Comparison of ENCODE assay signal across 8 mouse cellular contexts in the genomic region with DNA sequence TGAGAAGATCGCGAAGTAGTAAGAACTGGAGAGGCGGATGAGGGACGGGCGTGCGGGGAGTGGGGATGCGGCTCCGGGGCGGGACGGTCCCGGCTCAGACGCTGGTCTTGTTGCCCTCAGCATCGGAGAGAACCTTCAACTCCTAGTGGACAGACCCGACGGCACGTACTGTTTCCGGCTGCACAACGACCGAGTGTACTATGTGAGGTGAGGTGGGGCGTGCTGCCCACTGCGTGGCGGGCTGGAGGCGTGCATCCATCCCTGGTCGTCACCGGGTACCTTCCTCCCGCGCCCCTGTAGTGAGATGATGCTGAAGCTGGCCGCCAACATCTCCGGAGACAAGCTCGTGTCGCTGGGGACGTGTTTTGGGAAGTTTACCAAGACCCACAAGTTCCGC. TPM values are rescaled to one million over a fixed set of nuclear protein-coding genes. Genes with fewer than 3 reads are reported as not detected.
A peak's percentile ranks its signal among the peaks of the same experiment; 100 is the strongest.
DNase-seq lines count a peak whose midpoint lies in the region; ATAC-seq lines count a peak whose summit lies in the region.

No protein-coding gene starts in this region.

- peak overlapping the region; percentile 87 for H3K4me3 ChIP-seq in embryonic facial prominence, embryonic 10.5 days
- peak overlapping the region; percentile 96 for H3K4me3 ChIP-seq in hindbrain, embryonic 12.5 days
- peak overlapping the region; percentile 99 for H3K4me3 ChIP-seq in midbrain, embryonic 14.5 days (replicated peaks; ENCODE audit: low read depth, low read length)

- DNase-seq in left cerebral cortex, postnatal 4 days: peak; percentile 27
- no peak for DNase-seq in left cerebral cortex, postnatal 36 days (ENCODE audit: low spot score in 2 of 2)
- DNase-seq in embryonic facial prominence, embryonic 10.5 days (ENCODE audit: low spot score): no peak
- no peak for DNase-seq in midbrain, embryonic 14.5 days
- DNase-seq in MN1 (ENCODE audit: low spot score): no peak
- no peak for DNase-seq in gastrocnemius, adult 8-10 months (ENCODE audit: low spot score in 2 of 2)
- no peak for DNase-seq in left cerebral cortex, postnatal 25 days (ENCODE audit: low spot score in 2 of 2)

- peaks cover 25% of the 10 kb centered on the region for H3K4me1 ChIP-seq in embryonic facial prominence, embryonic 10.5 days
- H3K4me1 ChIP-seq in hindbrain, embryonic 12.5 days: peaks cover 22% of the 10 kb centered on the region
- 0 out of 2 replicates have a peak, but pooled peaks cover 4% of the 10 kb centered on the region for H3K4me1 ChIP-seq in midbrain, embryonic 14.5 days (ENCODE audit: control insufficient read depth, insufficient read depth, low read length)

- peaks cover 64% of the 10 kb centered on the region for H3K36me3 ChIP-seq in embryonic facial prominence, embryonic 10.5 days (replicated peaks)
- peaks cover 49% of the 10 kb centered on the region for H3K36me3 ChIP-seq in hindbrain, embryonic 12.5 days
- peaks cover 40% of the 10 kb centered on the region for H3K36me3 ChIP-seq in midbrain, embryonic 14.5 days (ENCODE audit: control insufficient read depth, insufficient read depth, low read length)

- intact Hi-C loops in left cerebral cortex, postnatal 4 days (cut with DNase I): no loop called here
- intact Hi-C loops in left cerebral cortex, postnatal 36 days (cut with DNase I): loop anchor here (2.0 kb wide), 1 partner anchor 38 kb away; no protein-coding TSS in a partner anchor
- intact Hi-C loops in left cerebral cortex, postnatal 25 days (cut with DNase I): loop anchor here (1.0 kb wide), 1 partner anchor 9 kb away; the partner anchor contains the start of gene Pdf

- peak overlapping the region; percentile 97 for H3K4me2 ChIP-seq in hindbrain, embryonic 12.5 days (replicated peaks)
- H3K4me2 ChIP-seq in midbrain, embryonic 14.5 days (ENCODE audit: low read length): peak overlapping the region; percentile 95

- no peaks in the 10 kb centered on the region for H3K27me3 ChIP-seq in embryonic facial prominence, embryonic 10.5 days (replicated peaks; ENCODE audit: low read depth, poor library complexity, severe bottlenecking)
- no peaks in the 10 kb centered on the region for H3K27me3 ChIP-seq in hindbrain, embryonic 12.5 days
- H3K27me3 ChIP-seq in midbrain, embryonic 14.5 days (ENCODE audit: control insufficient read depth, insufficient read depth, low read length): no peaks in the 10 kb centered on the region

- no peaks in the 10 kb centered on the region for H3K9me3 ChIP-seq in embryonic facial prominence, embryonic 10.5 days
- no peaks in the 10 kb centered on the region for H3K9me3 ChIP-seq in hindbrain, embryonic 12.5 days (replicated peaks)
- no peaks in the 10 kb centered on the region for H3K9me3 ChIP-seq in midbrain, embryonic 14.5 days (ENCODE audit: control insufficient read depth, low read length)

- ATAC-seq in hindbrain, embryonic 12.5 days (ENCODE audit: low FRiP score): peak; percentile 80
- ATAC-seq in midbrain, embryonic 14.5 days (ENCODE audit: low FRiP score, low TSS enrichment): peak; percentile 66; the same call in 1 of the 2 replicates

- WGBS in embryonic facial prominence, embryonic 10.5 days: under 1% methylated on average over 33 of the region's 33 CpGs
- WGBS in hindbrain, embryonic 12.5 days: under 1% methylated on average over 33 of the region's 33 CpGs
- under 1% methylated on average over 33 of the region's 33 CpGs for WGBS in midbrain, embryonic 14.5 days

- H3K27ac ChIP-seq in embryonic facial prominence, embryonic 10.5 days (replicated peaks): peak overlapping the region; percentile 88
- H3K27ac ChIP-seq in hindbrain, embryonic 12.5 days: no peak overlapping the region; the same call in 1 of the 2 replicates
- peak overlapping the region; percentile 37; the same call in 1 of the 2 replicates for H3K27ac ChIP-seq in midbrain, embryonic 14.5 days (replicated peaks; ENCODE audit: low read depth, low read length)

- H3K9ac ChIP-seq in hindbrain, embryonic 12.5 days: peak overlapping the region; percentile 87
- H3K9ac ChIP-seq in midbrain, embryonic 14.5 days (replicated peaks; ENCODE audit: low read length): peak overlapping the region; percentile 68

RNA-seq across cellular contexts. Expression of gene Nip7, which starts 0.3 kb away (rescaled TPM):
- total RNA-seq in left cerebral cortex, postnatal 4 days (2021): 10 to 100 TPM; 52.1 to 64.6 TPM
- 10 to 100 TPM; 42.2 to 43.8 TPM for total RNA-seq in left cerebral cortex, postnatal 36 days (2021)
- polyA plus RNA-seq in embryonic facial prominence, embryonic 10.5 days (2016; fragmentation: Nextera tagmentation; extraction: Ambion mirVana): 122 and 123 TPM in 2 replicates
- polyA plus RNA-seq in hindbrain, embryonic 12.5 days (2016; fragmentation: Nextera tagmentation; extraction: Ambion mirVana): 71.8 and 74.4 TPM in 2 replicates
- polyA plus RNA-seq in midbrain, embryonic 14.5 days (2014; fragmentation: Nextera tagmentation; extraction: Ambion mirVana): 73.3 and 78.7 TPM in 2 replicates
- total RNA-seq in gastrocnemius, adult 8-10 months (2022): 10 to 100 TPM; 15.2 to 22.6 (median 19.1) TPM
- 10 to 100 TPM; 43.0 to 46.6 TPM for total RNA-seq in left cerebral cortex, postnatal 25 days (2021)

RNA-seq across cellular contexts. Expression of gene Cog8, which starts 0.5 kb away (rescaled TPM):
- 10 to 100 TPM; 21.3 to 22.8 TPM for total RNA-seq in left cerebral cortex, postnatal 4 days (2021)
- 10 to 100 TPM; 27.2 to 27.8 TPM for total RNA-seq in left cerebral cortex, postnatal 36 days (2021)
- 40.5 and 41.3 TPM in 2 replicates for polyA plus RNA-seq in embryonic facial prominence, embryonic 10.5 days (2016; fragmentation: Nextera tagmentation; extraction: Ambion mirVana)
- polyA plus RNA-seq in hindbrain, embryonic 12.5 days (2016; fragmentation: Nextera tagmentation; extraction: Ambion mirVana): 43.6 and 47.5 TPM in 2 replicates
- 36.1 and 41.4 TPM in 2 replicates for polyA plus RNA-seq in midbrain, embryonic 14.5 days (2014; fragmentation: Nextera tagmentation; extraction: Ambion mirVana)
- 10 to 100 TPM; 15.8 to 21.7 (median 19.5) TPM for total RNA-seq in gastrocnemius, adult 8-10 months (2022)
- 10 to 100 TPM; 25.8 to 27.2 TPM for total RNA-seq in left cerebral cortex, postnatal 25 days (2021)

RNA-seq across cellular contexts. Expression of gene Tmed6, which starts 8.5 kb away (rescaled TPM):
- not detected for total RNA-seq in left cerebral cortex, postnatal 4 days (2021)
- not detected for total RNA-seq in left cerebral cortex, postnatal 36 days (2021)
- not detected in 2 replicates for polyA plus RNA-seq in embryonic facial prominence, embryonic 10.5 days (2016; fragmentation: Nextera tagmentation; extraction: Ambion mirVana)
- polyA plus RNA-seq in hindbrain, embryonic 12.5 days (2016; fragmentation: Nextera tagmentation; extraction: Ambion mirVana): not detected in 2 replicates
- not detected in 2 replicates for polyA plus RNA-seq in midbrain, embryonic 14.5 days (2014; fragmentation: Nextera tagmentation; extraction: Ambion mirVana)
- total RNA-seq in gastrocnemius, adult 8-10 months (2022): not detected
- not detected for total RNA-seq in left cerebral cortex, postnatal 25 days (2021)

RNA-seq across cellular contexts. Expression of gene Pdf, which starts 8.6 kb away (rescaled TPM):
- total RNA-seq in left cerebral cortex, postnatal 4 days (2021): 10 to 100 TPM; 22.5 to 23.2 TPM
- 10 to 100 TPM; 26.6 to 29.3 TPM for total RNA-seq in left cerebral cortex, postnatal 36 days (2021)
- polyA plus RNA-seq in embryonic facial prominence, embryonic 10.5 days (2016; fragmentation: Nextera tagmentation; extraction: Ambion mirVana): 53.4 and 54.1 TPM in 2 replicates
- 41.1 and 45.8 TPM in 2 replicates for polyA plus RNA-seq in hindbrain, embryonic 12.5 days (2016; fragmentation: Nextera tagmentation; extraction: Ambion mirVana)
- 29.1 and 33.0 TPM in 2 replicates for polyA plus RNA-seq in midbrain, embryonic 14.5 days (2014; fragmentation: Nextera tagmentation; extraction: Ambion mirVana)
- total RNA-seq in gastrocnemius, adult 8-10 months (2022): 10 to 100 TPM; 40.9 to 60.7 (median 54.2) TPM
- total RNA-seq in left cerebral cortex, postnatal 25 days (2021): 10 to 100 TPM; 25.1 to 26.8 TPM

RNA-seq across cellular contexts. Expression of gene Vps4a, which starts 25.9 kb away (rescaled TPM):
- 100 to 1,000 TPM; 137 to 143 TPM for total RNA-seq in left cerebral cortex, postnatal 4 days (2021)
- total RNA-seq in left cerebral cortex, postnatal 36 days (2021): 100 to 1,000 TPM; 114 to 119 TPM
- 65.7 and 66.0 TPM in 2 replicates for polyA plus RNA-seq in embryonic facial prominence, embryonic 10.5 days (2016; fragmentation: Nextera tagmentation; extraction: Ambion mirVana)
- 103 and 107 TPM in 2 replicates for polyA plus RNA-seq in hindbrain, embryonic 12.5 days (2016; fragmentation: Nextera tagmentation; extraction: Ambion mirVana)
- 152 and 153 TPM in 2 replicates for polyA plus RNA-seq in midbrain, embryonic 14.5 days (2014; fragmentation: Nextera tagmentation; extraction: Ambion mirVana)
- 10 to 100 TPM; 64.8 to 79.2 (median 72.5) TPM for total RNA-seq in gastrocnemius, adult 8-10 months (2022)
- total RNA-seq in left cerebral cortex, postnatal 25 days (2021): 100 to 1,000 TPM; 115 to 125 TPM
